23 mouse cellular contexts compared by ENCODE assay signal in genomic region chr7:117586811-117587210, GRCm38 (mm10).
DNase-seq lines count a peak whose midpoint lies in the region; ATAC-seq and TF ChIP-seq lines count a peak whose summit lies in the region.
"Had no signal": no experiment of that assay in that cellular context is flagged by ENCODE, and none has a peak within 500 bp of the region (broad histone marks: within the 10 kb centered on the region; RNA-seq: fewer than 3 reads in every experiment).

No protein-coding gene starts in this region.

- no peak overlapping the region for H3K4me3 ChIP-seq in hindbrain, embryonic 15.5 days
- H3K4me3 ChIP-seq in hindbrain, embryonic 14.5 days (replicated peaks; ENCODE audit: low read length) = no peak overlapping the region
- H3K4me3 ChIP-seq in layer of hippocampus, adult 2 months = no peak overlapping the region
- H3K4me3 ChIP-seq in intestine, embryonic 16.5 days (ENCODE audit: low read length) = no peak overlapping the region
- H3K4me3 ChIP-seq: embryonic facial prominence, embryonic 13.5 days; embryonic facial prominence, embryonic 15.5 days; erythroblast, embryonic 14.5 days; forebrain, embryonic 10.5 days; forebrain, embryonic 12.5 days had no signal

- no peak overlapping the region for H3K9ac ChIP-seq in hindbrain, embryonic 15.5 days
- no peak overlapping the region for H3K9ac ChIP-seq in hindbrain, embryonic 14.5 days
- H3K9ac ChIP-seq in intestine, embryonic 16.5 days (ENCODE audit: low read depth, low read length) = no peak overlapping the region
- H3K9ac ChIP-seq: embryonic facial prominence, embryonic 13.5 days; embryonic facial prominence, embryonic 15.5 days; forebrain, embryonic 12.5 days had no signal

- TF ChIP-seq CTCF in layer of hippocampus, adult 2 months (conservative IDR thresholded peaks at IDR 0.05) = no peak

- H3K4me2 ChIP-seq in hindbrain, embryonic 15.5 days = no peak overlapping the region
- no peak overlapping the region for H3K4me2 ChIP-seq in hindbrain, embryonic 14.5 days (replicated peaks)
- H3K4me2 ChIP-seq in intestine, embryonic 16.5 days (ENCODE audit: low read depth, low read length) = no peak overlapping the region
- H3K4me2 ChIP-seq: embryonic facial prominence, embryonic 13.5 days; embryonic facial prominence, embryonic 15.5 days; forebrain, embryonic 12.5 days had no signal

- ATAC-seq in hindbrain, embryonic 15.5 days (ENCODE audit: low FRiP score, low read depth) = no peak
- ATAC-seq in hindbrain, embryonic 14.5 days (ENCODE audit: low FRiP score) = no peak
- peak; percentile 46 for ATAC-seq in common myeloid progenitor, adult 5-6 weeks (replicated peaks; ENCODE audit: low read depth, poor library complexity, severe bottlenecking)
- ATAC-seq in intestine, embryonic 16.5 days = no peak
- ATAC-seq: activated CD4-positive, CD25-positive, alpha-beta regulatory T cell, adult 4 months; forebrain, embryonic 14.5 days; Patski had no signal

- no peaks in the 10 kb centered on the region for H3K36me3 ChIP-seq in hindbrain, embryonic 15.5 days
- no peaks in the 10 kb centered on the region for H3K36me3 ChIP-seq in hindbrain, embryonic 14.5 days (replicated peaks; ENCODE audit: control insufficient read depth, insufficient read depth)
- H3K36me3 ChIP-seq in intestine, embryonic 16.5 days (ENCODE audit: control insufficient read depth, insufficient read depth, low read length) = no peaks in the 10 kb centered on the region
- H3K36me3 ChIP-seq: embryonic facial prominence, embryonic 13.5 days; embryonic facial prominence, embryonic 15.5 days; forebrain, embryonic 12.5 days had no signal

- DNase-seq in hindbrain, embryonic 14.5 days (ENCODE audit: low spot score) = no peak
- DNase-seq in layer of hippocampus, adult 2 months (ENCODE audit: low spot score in 2 of 2) = no peak
- DNase-seq in layer of hippocampus, postnatal 36 days = no peak
- DNase-seq in 416B (ENCODE audit: low read depth) = peak; percentile 8
- no peak for DNase-seq in gastrocnemius, postnatal 36 days
- DNase-seq: adrenal gland, adult 8-10 months; adrenal gland, postnatal 14 days; adrenal gland, postnatal 36 days; cerebellum, adult 2 months; cerebellum, adult 9-10 months; cerebellum, postnatal 25 days; embryo, embryonic 11 days had no signal

- no peaks in the 10 kb centered on the region for H3K27me3 ChIP-seq in hindbrain, embryonic 15.5 days
- H3K27me3 ChIP-seq in hindbrain, embryonic 14.5 days (ENCODE audit: control insufficient read depth, insufficient read depth, low read length) = no peaks in the 10 kb centered on the region
- H3K27me3 ChIP-seq in intestine, embryonic 16.5 days (replicated peaks; ENCODE audit: control insufficient read depth, insufficient read depth, low read length) = no peaks in the 10 kb centered on the region
- H3K27me3 ChIP-seq: embryonic facial prominence, embryonic 13.5 days; embryonic facial prominence, embryonic 15.5 days; forebrain, embryonic 12.5 days; Patski had no signal

- H3K9me3 ChIP-seq in hindbrain, embryonic 15.5 days = no peaks in the 10 kb centered on the region
- no peaks in the 10 kb centered on the region for H3K9me3 ChIP-seq in hindbrain, embryonic 14.5 days (ENCODE audit: control insufficient read depth, low read length)
- no peaks in the 10 kb centered on the region for H3K9me3 ChIP-seq in intestine, embryonic 16.5 days (ENCODE audit: control insufficient read depth, low read length)
- H3K9me3 ChIP-seq: embryonic facial prominence, embryonic 13.5 days; embryonic facial prominence, embryonic 15.5 days; forebrain, embryonic 10.5 days; forebrain, embryonic 12.5 days had no signal

- H3K27ac ChIP-seq in hindbrain, embryonic 15.5 days (replicated peaks) = 0 out of 2 replicates have a peak overlapping the region, but pooled peaks have one; percentile 30
- H3K27ac ChIP-seq in hindbrain, embryonic 14.5 days = no peak overlapping the region
- H3K27ac ChIP-seq in layer of hippocampus, adult 2 months = peak overlapping the region; percentile 67
- H3K27ac ChIP-seq in intestine, embryonic 16.5 days (ENCODE audit: low read length) = no peak overlapping the region
- H3K27ac ChIP-seq: embryonic facial prominence, embryonic 13.5 days; embryonic facial prominence, embryonic 15.5 days; forebrain, embryonic 10.5 days; forebrain, embryonic 12.5 days had no signal

- peaks cover 12% of the 10 kb centered on the region for H3K4me1 ChIP-seq in hindbrain, embryonic 15.5 days (replicated peaks)
- H3K4me1 ChIP-seq in hindbrain, embryonic 14.5 days (replicated peaks; ENCODE audit: control insufficient read depth, insufficient read depth, low read length) = 0 out of 2 replicates have a peak, but pooled peaks cover 5% of the 10 kb centered on the region
- H3K4me1 ChIP-seq in intestine, embryonic 16.5 days (ENCODE audit: control insufficient read depth, insufficient read depth, low read length) = no peaks in the 10 kb centered on the region
- H3K4me1 ChIP-seq: embryonic facial prominence, embryonic 15.5 days had no signal

- intact Hi-C loops in gastrocnemius, postnatal 36 days (cut with DNase I) = no loop called here

Comparison
In these comparisons a context has a peak if more than half of its experiments do, and no peak if none do; other contexts are left out.
1. H3K27ac ChIP-seq: peak in hindbrain, embryonic 15.5 days (single experiment) and layer of hippocampus, adult 2 months (single experiment); none in hindbrain, embryonic 14.5 days (single experiment) and intestine, embryonic 16.5 days (single experiment).